Mouse (Mus musculus): ENCODE results near the gene Dkkl1. TPM values are rescaled to one million over a fixed set of nuclear protein-coding genes. Genes with fewer than 3 reads are reported as not detected.
A peak's percentile ranks its signal among the peaks of the same experiment; 100 is the strongest.

The Dkkl1 gene
- polyA plus RNA-seq, 1 experiment from 2014 or later: 0.97 TPM

- Histone ChIP-seq H3K9me3 (replicated peaks) (no peaks in the 10 kb centered on the region), H3K27me3 (peaks cover 26% of the 10 kb centered on the region), H3K9ac (no peak overlapping the region), H3K36me3 (peaks cover 31% of the 10 kb centered on the region), H3K4me2 (peak overlapping the region; percentile 57), H3K4me3 (replicated peaks) (peak overlapping the region; percentile 29), H3K4me1 (peaks cover 48% of the 10 kb centered on the region), H3K27ac (no peak overlapping the region)
- ATAC-seq (replicated peaks; ENCODE audit: low FRiP score): peak; percentile 13; the same call in 1 of the 2 replicates
- WGBS: 26% methylated on average over 17 of the region's 17 CpGs
Observed at GRCm38 (mm10) chr7:45235656-45236180, 23.8 kb upstream of the Dkkl1 start.

GRCm38 (mm10) chr7:45234922-45235571, 23.1 kb upstream of the Dkkl1 start:
- Histone ChIP-seq H3K27me3 (peaks cover 26% of the 10 kb centered on the region), H3K9ac (no peak overlapping the region; the same call in 1 of the 2 replicates), H3K27ac (peak overlapping the region; percentile 34; the same call in 1 of the 2 replicates), H3K9me3 (replicated peaks) (no peaks in the 10 kb centered on the region), H3K36me3 (peaks cover 31% of the 10 kb centered on the region), H3K4me1 (peaks cover 44% of the 10 kb centered on the region), H3K4me2 (peak overlapping the region; percentile 57), H3K4me3 (replicated peaks) (peak overlapping the region; percentile 29)
- WGBS: 5% methylated on average over 21 of the region's 21 CpGs
- ATAC-seq (replicated peaks; ENCODE audit: low FRiP score): peak; percentile 77

GRCm38 (mm10) chr7:45234333-45234841, 22.4 kb upstream of the Dkkl1 start:
- no peak overlapping the region for H3K9ac ChIP-seq
- H3K9me3 ChIP-seq (replicated peaks): no peaks in the 10 kb centered on the region
- peak overlapping the region; percentile 57 for H3K4me2 ChIP-seq
- peak overlapping the region; percentile 29 for H3K4me3 ChIP-seq (replicated peaks)
- 15% methylated on average over 29 of the region's 29 CpGs for WGBS
- peaks cover 37% of the 10 kb centered on the region for H3K36me3 ChIP-seq
- peak; percentile 6; the same call in 1 of the 2 replicates for ATAC-seq (replicated peaks; ENCODE audit: low FRiP score)
- peaks cover 44% of the 10 kb centered on the region for H3K4me1 ChIP-seq
- H3K27me3 ChIP-seq: peaks cover 25% of the 10 kb centered on the region
- peak overlapping the region; percentile 34; the same call in 1 of the 2 replicates for H3K27ac ChIP-seq

- Histone ChIP-seq H3K9ac (no peak overlapping the region), H3K4me1 (peaks cover 38% of the 10 kb centered on the region), H3K36me3 (peaks cover 43% of the 10 kb centered on the region), H3K4me2 (peak overlapping the region; percentile 57), H3K9me3 (replicated peaks) (no peaks in the 10 kb centered on the region), H3K27ac (peak overlapping the region; percentile 37; the same call in 1 of the 2 replicates), H3K4me3 (replicated peaks) (no peak overlapping the region), H3K27me3 (peaks cover 18% of the 10 kb centered on the region)
- 32% methylated on average over 20 of the region's 20 CpGs for WGBS
- 0 out of 2 replicates have a peak, but pooled peaks have one; percentile 1 for ATAC-seq (replicated peaks; ENCODE audit: low FRiP score)
Observed at GRCm38 (mm10) chr7:45233580-45234332, 21.8 kb upstream of the Dkkl1 start.

GRCm38 (mm10) chr7:45232716-45233465, 20.9 kb upstream of the Dkkl1 start:
- Histone ChIP-seq H3K27me3 (peaks cover 12% of the 10 kb centered on the region), H3K9me3 (replicated peaks) (no peaks in the 10 kb centered on the region), H3K9ac (no peak overlapping the region), H3K4me3 (replicated peaks) (no peak overlapping the region), H3K4me2 (no peak overlapping the region), H3K36me3 (peaks cover 52% of the 10 kb centered on the region), H3K27ac (no peak overlapping the region), H3K4me1 (peaks cover 35% of the 10 kb centered on the region)
- WGBS: 59% methylated on average over 13 of the region's 13 CpGs
- no peak for ATAC-seq (replicated peaks; ENCODE audit: low FRiP score)

GRCm38 (mm10) chr7:45231941-45232340, 20.0 kb upstream of the Dkkl1 start:
- Histone ChIP-seq H3K9me3 (replicated peaks) (no peaks in the 10 kb centered on the region), H3K27ac (no peak overlapping the region), H3K9ac (no peak overlapping the region), H3K36me3 (peaks cover 60% of the 10 kb centered on the region), H3K27me3 (peaks cover 10% of the 10 kb centered on the region), H3K4me2 (no peak overlapping the region), H3K4me1 (peaks cover 35% of the 10 kb centered on the region), H3K4me3 (replicated peaks) (no peak overlapping the region)
- 81% methylated on average over 11 of the region's 11 CpGs for WGBS
- ATAC-seq (replicated peaks; ENCODE audit: low FRiP score): no peak

- Histone ChIP-seq H3K4me1 (peaks cover 35% of the 10 kb centered on the region), H3K36me3 (peaks cover 68% of the 10 kb centered on the region), H3K9ac (no peak overlapping the region), H3K4me2 (no peak overlapping the region), H3K27me3 (peaks cover 3% of the 10 kb centered on the region), H3K27ac (no peak overlapping the region), H3K9me3 (replicated peaks) (no peaks in the 10 kb centered on the region), H3K4me3 (replicated peaks) (no peak overlapping the region)
- 88% methylated on average over 12 of the region's 12 CpGs for WGBS
- no peak for ATAC-seq (replicated peaks; ENCODE audit: low FRiP score)
Observed at GRCm38 (mm10) chr7:45231192-45231591, 19.2 kb upstream of the Dkkl1 start.

- peaks cover 20% of the 10 kb centered on the region for H3K4me1 ChIP-seq
- H3K4me2 ChIP-seq: no peak overlapping the region
- H3K27ac ChIP-seq: no peak overlapping the region
- no peak for ATAC-seq (replicated peaks; ENCODE audit: low FRiP score)
- no peak overlapping the region for H3K4me3 ChIP-seq (replicated peaks)
- no peaks in the 10 kb centered on the region for H3K9me3 ChIP-seq (replicated peaks)
- WGBS: 84% methylated on average over 7 of the region's 7 CpGs
- no peaks in the 10 kb centered on the region for H3K27me3 ChIP-seq
- H3K9ac ChIP-seq: no peak overlapping the region
- H3K36me3 ChIP-seq: peaks cover 84% of the 10 kb centered on the region
Observed at GRCm38 (mm10) chr7:45229459-45230203, 17.7 kb upstream of the Dkkl1 start.

GRCm38 (mm10) chr7:45229046-45229445, 17.1 kb upstream of the Dkkl1 start:
- 93% methylated on average over 8 of the region's 8 CpGs for WGBS
- H3K36me3 ChIP-seq: peaks cover 89% of the 10 kb centered on the region

GRCm38 (mm10) chr7:45228548-45228947, 16.6 kb upstream of the Dkkl1 start:
- no peak; the same call in 1 of the 2 replicates for ATAC-seq (replicated peaks; ENCODE audit: low FRiP score)
- H3K36me3 ChIP-seq: peaks cover 90% of the 10 kb centered on the region
- 91% methylated on average over 18 of the region's 18 CpGs for WGBS
- no peaks in the 10 kb centered on the region for H3K9me3 ChIP-seq (replicated peaks)
- no peak overlapping the region for H3K9ac ChIP-seq
- no peak overlapping the region for H3K4me3 ChIP-seq (replicated peaks)
- H3K4me2 ChIP-seq: no peak overlapping the region
- peaks cover 9% of the 10 kb centered on the region for H3K4me1 ChIP-seq
- no peaks in the 10 kb centered on the region for H3K27me3 ChIP-seq
- no peak overlapping the region for H3K27ac ChIP-seq

More at GRCm38 (mm10) chr7:45229046-45229445, 17.1 kb upstream of the Dkkl1 start:
- H3K4me2 ChIP-seq: no peak overlapping the region
- no peak for ATAC-seq (replicated peaks; ENCODE audit: low FRiP score)
- no peaks in the 10 kb centered on the region for H3K9me3 ChIP-seq (replicated peaks)
- peaks cover 14% of the 10 kb centered on the region for H3K4me1 ChIP-seq
- no peak overlapping the region for H3K27ac ChIP-seq
- no peak overlapping the region for H3K9ac ChIP-seq
- no peaks in the 10 kb centered on the region for H3K27me3 ChIP-seq
- H3K4me3 ChIP-seq (replicated peaks): no peak overlapping the region

- H3K4me2 ChIP-seq: no peak overlapping the region
- H3K9ac ChIP-seq: no peak overlapping the region
- no peaks in the 10 kb centered on the region for H3K4me1 ChIP-seq
- H3K27ac ChIP-seq: no peak overlapping the region
- ATAC-seq (replicated peaks; ENCODE audit: low FRiP score): no peak
- no peaks in the 10 kb centered on the region for H3K27me3 ChIP-seq
- H3K9me3 ChIP-seq (replicated peaks): no peaks in the 10 kb centered on the region
- WGBS: 95% methylated on average over 5 of the region's 5 CpGs
- no peak overlapping the region for H3K4me3 ChIP-seq (replicated peaks)
- peaks cover 92% of the 10 kb centered on the region for H3K36me3 ChIP-seq
Observed at GRCm38 (mm10) chr7:45226421-45226820, 14.5 kb upstream of the Dkkl1 start.
